Mouse (Mus musculus) cerebellum, adult 2 months (tissue): ENCODE data around the gene Orm3.

Experiments used
- CTCF ChIP-seq: fragments of 200-500 bp; IDR thresholded peaks from 2 replicates; pipeline ENCODE4 v1.5.1; 2011; ENCODE audit warnings: low read depth, mild to moderate bottlenecking, control low read depth, low read length, moderate library complexity, borderline replicate concordance; ENCODE audit not compliant: insufficient read depth
- POLR2A ChIP-seq: fragments of 200-500 bp; IDR thresholded peaks from 2 replicates; pipeline ENCODE4 v1.6.1; 2011; ENCODE audit warnings: low read length, control low read depth, borderline replicate concordance; ENCODE audit not compliant: insufficient read depth

GRCm38 (mm10) chr4:63373404-63373803 is 17.4 kb downstream of the Orm3 start:
- TF ChIP-seq CTCF (no peak), POLR2A (no peak)
